Mouse (Mus musculus): ENCODE data around the gene Ptprt. TPM values are rescaled to one million over a fixed set of nuclear protein-coding genes. Genes with fewer than 3 reads are reported as not detected.
A peak's percentile ranks its signal among the peaks of the same experiment; 100 is the strongest.

The Ptprt gene
- polyA plus RNA-seq, 1 experiment from 2014 or later: 15.7 TPM

- H3K27ac ChIP-seq (replicated peaks; ENCODE audit: low read depth, low read length): no peak overlapping the region
- H3K4me2 ChIP-seq (ENCODE audit: low read length): no peak overlapping the region
- ATAC-seq (ENCODE audit: low FRiP score, low TSS enrichment) (no peak), DNase-seq (peak; percentile 49)
- H3K36me3 ChIP-seq (ENCODE audit: control insufficient read depth, insufficient read depth, low read length): no peaks in the 10 kb centered on the region
- peaks cover 33% of the 10 kb centered on the region; the same call in 1 of the 2 replicates for H3K27me3 ChIP-seq (ENCODE audit: control insufficient read depth, insufficient read depth, low read length)
- H3K9me3 ChIP-seq (ENCODE audit: control insufficient read depth, low read length): no peaks in the 10 kb centered on the region
- H3K4me3 ChIP-seq (replicated peaks; ENCODE audit: low read depth, low read length): no peak overlapping the region
- 11% methylated on average over 5 of the region's 5 CpGs for WGBS
- H3K4me1 ChIP-seq (ENCODE audit: control insufficient read depth, insufficient read depth, low read length): peaks cover 6% of the 10 kb centered on the region; the same call in 1 of the 2 replicates
- no peak overlapping the region for H3K9ac ChIP-seq (replicated peaks; ENCODE audit: low read length)
Measured at GRCm38 (mm10) chr2:162634901-162635300, 26.0 kb downstream of the Ptprt start.

- no peak overlapping the region for H3K4me2 ChIP-seq (ENCODE audit: low read length)
- H3K27ac ChIP-seq (replicated peaks; ENCODE audit: low read depth, low read length): no peak overlapping the region
- no peak for ATAC-seq (ENCODE audit: low FRiP score, low TSS enrichment)
- H3K9me3 ChIP-seq (ENCODE audit: control insufficient read depth, low read length): no peaks in the 10 kb centered on the region
- H3K27me3 ChIP-seq (ENCODE audit: control insufficient read depth, insufficient read depth, low read length): 0 out of 2 replicates have a peak, but pooled peaks cover 7% of the 10 kb centered on the region
- H3K4me1 ChIP-seq (ENCODE audit: control insufficient read depth, insufficient read depth, low read length): no peaks in the 10 kb centered on the region
- no peak overlapping the region for H3K4me3 ChIP-seq (replicated peaks; ENCODE audit: low read depth, low read length)
- no peaks in the 10 kb centered on the region for H3K36me3 ChIP-seq (ENCODE audit: control insufficient read depth, insufficient read depth, low read length)
- no peak overlapping the region for H3K9ac ChIP-seq (replicated peaks; ENCODE audit: low read length)
- 92% methylated on average over 3 of the region's 3 CpGs for WGBS
- no peak for DNase-seq
Measured at GRCm38 (mm10) chr2:162626076-162626475, 34.9 kb downstream of the Ptprt start.

- Histone ChIP-seq H3K9me3 (ENCODE audit: control insufficient read depth, low read length) (no peaks in the 10 kb centered on the region), H3K4me3 (replicated peaks; ENCODE audit: low read depth, low read length) (no peak overlapping the region), H3K4me2 (ENCODE audit: low read length) (no peak overlapping the region), H3K36me3 (ENCODE audit: control insufficient read depth, insufficient read depth, low read length) (no peaks in the 10 kb centered on the region), H3K27ac (replicated peaks; ENCODE audit: low read depth, low read length) (no peak overlapping the region), H3K4me1 (ENCODE audit: control insufficient read depth, insufficient read depth, low read length) (no peaks in the 10 kb centered on the region), H3K27me3 (ENCODE audit: control insufficient read depth, insufficient read depth, low read length) (no peaks in the 10 kb centered on the region), H3K9ac (replicated peaks; ENCODE audit: low read length) (no peak overlapping the region)
- ATAC-seq (ENCODE audit: low FRiP score, low TSS enrichment): no peak
- 95% methylated on average over 3 of the region's 3 CpGs for WGBS
- no peak for DNase-seq
Measured at GRCm38 (mm10) chr2:162624707-162625106, 36.2 kb downstream of the Ptprt start.

- ATAC-seq (ENCODE audit: low FRiP score, low TSS enrichment): no peak
- Histone ChIP-seq H3K9me3 (ENCODE audit: control insufficient read depth, low read length) (no peaks in the 10 kb centered on the region), H3K27me3 (ENCODE audit: control insufficient read depth, insufficient read depth, low read length) (no peaks in the 10 kb centered on the region), H3K4me3 (replicated peaks; ENCODE audit: low read depth, low read length) (no peak overlapping the region), H3K9ac (replicated peaks; ENCODE audit: low read length) (no peak overlapping the region), H3K4me1 (ENCODE audit: control insufficient read depth, insufficient read depth, low read length) (no peaks in the 10 kb centered on the region), H3K4me2 (ENCODE audit: low read length) (no peak overlapping the region), H3K36me3 (ENCODE audit: control insufficient read depth, insufficient read depth, low read length) (no peaks in the 10 kb centered on the region), H3K27ac (replicated peaks; ENCODE audit: low read depth, low read length) (no peak overlapping the region)
- no peak for DNase-seq
- WGBS: 84% methylated on average over 2 of the region's 2 CpGs
Measured at GRCm38 (mm10) chr2:162614256-162614655, 46.7 kb downstream of the Ptprt start.

GRCm38 (mm10) chr2:162613480-162613879 is 47.5 kb downstream of the Ptprt start:
- ATAC-seq (ENCODE audit: low FRiP score, low TSS enrichment): no peak
- 77% methylated on average over 4 of the region's 4 CpGs for WGBS

GRCm38 (mm10) chr2:162602721-162603120 is 58.2 kb downstream of the Ptprt start:
- WGBS: 92% methylated on average over 5 of the region's 5 CpGs
- Histone ChIP-seq H3K27me3 (ENCODE audit: control insufficient read depth, insufficient read depth, low read length) (no peaks in the 10 kb centered on the region), H3K4me1 (ENCODE audit: control insufficient read depth, insufficient read depth, low read length) (no peaks in the 10 kb centered on the region), H3K27ac (replicated peaks; ENCODE audit: low read depth, low read length) (no peak overlapping the region), H3K9me3 (ENCODE audit: control insufficient read depth, low read length) (no peaks in the 10 kb centered on the region), H3K9ac (replicated peaks; ENCODE audit: low read length) (no peak overlapping the region), H3K36me3 (ENCODE audit: control insufficient read depth, insufficient read depth, low read length) (no peaks in the 10 kb centered on the region), H3K4me3 (replicated peaks; ENCODE audit: low read depth, low read length) (no peak overlapping the region), H3K4me2 (ENCODE audit: low read length) (no peak overlapping the region)
- DNase-seq: no peak
- no peak for ATAC-seq (ENCODE audit: low FRiP score, low TSS enrichment)

More at GRCm38 (mm10) chr2:162613480-162613879, 47.5 kb downstream of the Ptprt start:
- Histone ChIP-seq H3K4me3 (replicated peaks; ENCODE audit: low read depth, low read length) (no peak overlapping the region), H3K9me3 (ENCODE audit: control insufficient read depth, low read length) (no peaks in the 10 kb centered on the region), H3K4me2 (ENCODE audit: low read length) (no peak overlapping the region), H3K9ac (replicated peaks; ENCODE audit: low read length) (no peak overlapping the region), H3K4me1 (ENCODE audit: control insufficient read depth, insufficient read depth, low read length) (no peaks in the 10 kb centered on the region), H3K27ac (replicated peaks; ENCODE audit: low read depth, low read length) (no peak overlapping the region), H3K36me3 (ENCODE audit: control insufficient read depth, insufficient read depth, low read length) (no peaks in the 10 kb centered on the region), H3K27me3 (ENCODE audit: control insufficient read depth, insufficient read depth, low read length) (no peaks in the 10 kb centered on the region)
- no peak for DNase-seq

GRCm38 (mm10) chr2:162591388-162591787 is 69.6 kb downstream of the Ptprt start:
- H3K9ac ChIP-seq (replicated peaks; ENCODE audit: low read length): no peak overlapping the region
- no peak for DNase-seq
- no peaks in the 10 kb centered on the region for H3K9me3 ChIP-seq (ENCODE audit: control insufficient read depth, low read length)
- no peak for ATAC-seq (ENCODE audit: low FRiP score, low TSS enrichment)
- no peak overlapping the region for H3K4me3 ChIP-seq (replicated peaks; ENCODE audit: low read depth, low read length)
- H3K36me3 ChIP-seq (ENCODE audit: control insufficient read depth, insufficient read depth, low read length): no peaks in the 10 kb centered on the region
- WGBS: 95% methylated on average over 3 of the region's 3 CpGs
- no peak overlapping the region for H3K27ac ChIP-seq (replicated peaks; ENCODE audit: low read depth, low read length)
- H3K4me2 ChIP-seq (ENCODE audit: low read length): no peak overlapping the region
- no peaks in the 10 kb centered on the region for H3K27me3 ChIP-seq (ENCODE audit: control insufficient read depth, insufficient read depth, low read length)
- H3K4me1 ChIP-seq (ENCODE audit: control insufficient read depth, insufficient read depth, low read length): no peaks in the 10 kb centered on the region

GRCm38 (mm10) chr2:162581651-162582050 is 79.3 kb downstream of the Ptprt start:
- Histone ChIP-seq H3K4me1 (ENCODE audit: control insufficient read depth, insufficient read depth, low read length) (no peaks in the 10 kb centered on the region), H3K27me3 (ENCODE audit: control insufficient read depth, insufficient read depth, low read length) (no peaks in the 10 kb centered on the region), H3K27ac (replicated peaks; ENCODE audit: low read depth, low read length) (no peak overlapping the region), H3K36me3 (ENCODE audit: control insufficient read depth, insufficient read depth, low read length) (no peaks in the 10 kb centered on the region), H3K9ac (replicated peaks; ENCODE audit: low read length) (no peak overlapping the region), H3K4me3 (replicated peaks; ENCODE audit: low read depth, low read length) (no peak overlapping the region), H3K9me3 (ENCODE audit: control insufficient read depth, low read length) (no peaks in the 10 kb centered on the region), H3K4me2 (ENCODE audit: low read length) (no peak overlapping the region)
- DNase-seq (no peak), ATAC-seq (ENCODE audit: low FRiP score, low TSS enrichment) (no peak)
- 79% methylated on average over 4 of the region's 4 CpGs for WGBS

GRCm38 (mm10) chr2:162577819-162578218 is 83.1 kb downstream of the Ptprt start:
- no peak overlapping the region for H3K4me3 ChIP-seq (replicated peaks; ENCODE audit: low read depth, low read length)
- no peaks in the 10 kb centered on the region for H3K27me3 ChIP-seq (ENCODE audit: control insufficient read depth, insufficient read depth, low read length)
- H3K36me3 ChIP-seq (ENCODE audit: control insufficient read depth, insufficient read depth, low read length): no peaks in the 10 kb centered on the region
- 91% methylated on average over 7 of the region's 7 CpGs for WGBS
- H3K27ac ChIP-seq (replicated peaks; ENCODE audit: low read depth, low read length): no peak overlapping the region
- no peaks in the 10 kb centered on the region for H3K4me1 ChIP-seq (ENCODE audit: control insufficient read depth, insufficient read depth, low read length)
- ATAC-seq (ENCODE audit: low FRiP score, low TSS enrichment) (no peak), DNase-seq (no peak)
- H3K9me3 ChIP-seq (ENCODE audit: control insufficient read depth, low read length): no peaks in the 10 kb centered on the region
- no peak overlapping the region for H3K9ac ChIP-seq (replicated peaks; ENCODE audit: low read length)
- H3K4me2 ChIP-seq (ENCODE audit: low read length): no peak overlapping the region
